Comparison of ENCODE assay signal across 12 mouse cellular contexts in genomic region chr5:74994947-74995346, GRCm38 (mm10). TPM values are rescaled to one million over a fixed set of nuclear protein-coding genes. Genes with fewer than 3 reads are reported as not detected.
DNase-seq lines count a peak whose midpoint lies in the region; ATAC-seq lines count a peak whose summit lies in the region.
"Had no signal": no experiment of that assay in that cellular context is flagged by ENCODE, and none has a peak within 500 bp of the region (broad histone marks: within the 10 kb centered on the region; RNA-seq: fewer than 3 reads in every experiment).

No protein-coding gene starts in this region.

- ATAC-seq in midbrain, embryonic 16.5 days, result 0 out of 2 replicates have a peak, but pooled peaks have one; percentile 58
- no peak for ATAC-seq in liver, embryonic 12.5 days
- ATAC-seq: intestine, embryonic 15.5 days had no signal

- peaks cover 6% of the 10 kb centered on the region; the same call in 1 of the 2 replicates for H3K36me3 ChIP-seq in midbrain, embryonic 16.5 days (ENCODE audit: control insufficient read depth, insufficient read depth, low read length)
- peaks cover 29% of the 10 kb centered on the region for H3K36me3 ChIP-seq in liver, embryonic 12.5 days

- H3K27me3 ChIP-seq in midbrain, embryonic 16.5 days (ENCODE audit: control insufficient read depth, insufficient read depth, low read depth, low read length), result peaks cover 20% of the 10 kb centered on the region
- no peaks in the 10 kb centered on the region for H3K27me3 ChIP-seq in liver, embryonic 12.5 days (replicated peaks)
- H3K27me3 ChIP-seq: intestine, embryonic 15.5 days had no signal

- DNase-seq in heart, adult 11 months, result peak; percentile 61
- DNase-seq in heart, postnatal 36 days, result no peak
- DNase-seq in left cerebral cortex, postnatal 10 days (ENCODE audit: extremely low spot score in 1 of 2, low spot score in 2 of 2), result peak; percentile 62 to 70
- no peak for DNase-seq in left cerebral cortex, adult 11 months (ENCODE audit: low spot score)
- DNase-seq in frontal cortex, postnatal 14 days (ENCODE audit: low spot score in 2 of 2), result peak; percentile 30 to 41
- no peak for DNase-seq in thymus, postnatal 14 days
- DNase-seq: gastrocnemius, postnatal 10 days; lung, adult 2 months had no signal

- H3K9ac ChIP-seq in midbrain, embryonic 16.5 days (ENCODE audit: low read depth, low read length), result no peak overlapping the region
- H3K9ac ChIP-seq in liver, embryonic 12.5 days, result no peak overlapping the region
- H3K9ac ChIP-seq: intestine, embryonic 15.5 days; midbrain, embryonic 12.5 days had no signal

- no peaks in the 10 kb centered on the region for H3K4me1 ChIP-seq in midbrain, embryonic 16.5 days (ENCODE audit: control insufficient read depth, insufficient read depth, low read length)
- H3K4me1 ChIP-seq in liver, embryonic 12.5 days, result no peaks in the 10 kb centered on the region
- H3K4me1 ChIP-seq: intestine, embryonic 15.5 days had no signal

- peaks cover 12% of the 10 kb centered on the region; the same call in 1 of the 2 replicates for H3K9me3 ChIP-seq in midbrain, embryonic 16.5 days (replicated peaks; ENCODE audit: control insufficient read depth, low read length, poor library complexity, severe bottlenecking)
- H3K9me3 ChIP-seq in liver, embryonic 12.5 days (replicated peaks), result no peaks in the 10 kb centered on the region; the same call in 1 of the 2 replicates
- H3K9me3 ChIP-seq: intestine, embryonic 15.5 days had no signal

- no peak overlapping the region for H3K4me2 ChIP-seq in midbrain, embryonic 16.5 days (ENCODE audit: low read length)
- no peak overlapping the region for H3K4me2 ChIP-seq in liver, embryonic 12.5 days
- H3K4me2 ChIP-seq: intestine, embryonic 15.5 days; midbrain, embryonic 12.5 days had no signal

- H3K4me3 ChIP-seq in midbrain, embryonic 16.5 days (ENCODE audit: low read depth, low read length), result no peak overlapping the region
- H3K4me3 ChIP-seq in liver, embryonic 12.5 days, result no peak overlapping the region
- H3K4me3 ChIP-seq: intestine, embryonic 15.5 days; midbrain, embryonic 12.5 days had no signal

- 41% methylated on average over 8 of the region's 8 CpGs for WGBS in midbrain, embryonic 16.5 days
- 80% methylated on average over 8 of the region's 8 CpGs for WGBS in liver, embryonic 12.5 days (ENCODE audit: insufficient replicate concordance)

- no peak overlapping the region for H3K27ac ChIP-seq in midbrain, embryonic 16.5 days (ENCODE audit: low read length)
- H3K27ac ChIP-seq in liver, embryonic 12.5 days, result no peak overlapping the region
- H3K27ac ChIP-seq: intestine, embryonic 15.5 days; midbrain, embryonic 12.5 days had no signal

- intact Hi-C loops in heart, postnatal 36 days (cut with DNase I), result no loop called here
- intact Hi-C loops in left cerebral cortex, postnatal 10 days (cut with DNase I), result no loop called here

RNA-seq across cellular contexts. Expression of gene Chic2, which starts 49.6 kb away (rescaled TPM):
- 10 to 100 TPM; 23.8 to 26.4 TPM for total RNA-seq in heart, postnatal 36 days (2021)
- 10 to 100 TPM; 21.6 to 22.5 TPM for total RNA-seq in left cerebral cortex, postnatal 10 days (2021)
- polyA plus RNA-seq in midbrain, embryonic 16.5 days (2015; fragmentation: Nextera tagmentation; extraction: Ambion mirVana), result 26.2 and 28.1 TPM in 2 replicates
- polyA plus RNA-seq in liver, embryonic 12.5 days (2016; fragmentation: Nextera tagmentation; extraction: Ambion mirVana), result 32.5 and 35.1 TPM in 2 replicates

Comparison
In these comparisons a context has a peak if more than half of its experiments do, and no peak if none do; other contexts are left out.
1. DNase-seq: peak in heart, adult 11 months (single experiment), left cerebral cortex, postnatal 10 days (2 of 2) and frontal cortex, postnatal 14 days (2 of 2); none in heart, postnatal 36 days (0 of 2), left cerebral cortex, adult 11 months (single experiment) and thymus, postnatal 14 days (single experiment).